Mouse (Mus musculus) CD4-positive, CD25-positive, alpha-beta regulatory T cell, adult 2 months (primary cell): Measurements from ENCODE around the gene Swi5.
"Not testable (repeated sequence)": the region's sequence is repeated elsewhere in the genome, so short reads cannot be mapped to it uniquely, and the experiment has no call there.

Experiments used
- DNase-seq: peaks from one replicate; pipeline ENCODE4 v3.0.0-alpha.2; 2012; ENCODE audit warnings: low read depth, low spot score

Swi5 gene

DNA sequence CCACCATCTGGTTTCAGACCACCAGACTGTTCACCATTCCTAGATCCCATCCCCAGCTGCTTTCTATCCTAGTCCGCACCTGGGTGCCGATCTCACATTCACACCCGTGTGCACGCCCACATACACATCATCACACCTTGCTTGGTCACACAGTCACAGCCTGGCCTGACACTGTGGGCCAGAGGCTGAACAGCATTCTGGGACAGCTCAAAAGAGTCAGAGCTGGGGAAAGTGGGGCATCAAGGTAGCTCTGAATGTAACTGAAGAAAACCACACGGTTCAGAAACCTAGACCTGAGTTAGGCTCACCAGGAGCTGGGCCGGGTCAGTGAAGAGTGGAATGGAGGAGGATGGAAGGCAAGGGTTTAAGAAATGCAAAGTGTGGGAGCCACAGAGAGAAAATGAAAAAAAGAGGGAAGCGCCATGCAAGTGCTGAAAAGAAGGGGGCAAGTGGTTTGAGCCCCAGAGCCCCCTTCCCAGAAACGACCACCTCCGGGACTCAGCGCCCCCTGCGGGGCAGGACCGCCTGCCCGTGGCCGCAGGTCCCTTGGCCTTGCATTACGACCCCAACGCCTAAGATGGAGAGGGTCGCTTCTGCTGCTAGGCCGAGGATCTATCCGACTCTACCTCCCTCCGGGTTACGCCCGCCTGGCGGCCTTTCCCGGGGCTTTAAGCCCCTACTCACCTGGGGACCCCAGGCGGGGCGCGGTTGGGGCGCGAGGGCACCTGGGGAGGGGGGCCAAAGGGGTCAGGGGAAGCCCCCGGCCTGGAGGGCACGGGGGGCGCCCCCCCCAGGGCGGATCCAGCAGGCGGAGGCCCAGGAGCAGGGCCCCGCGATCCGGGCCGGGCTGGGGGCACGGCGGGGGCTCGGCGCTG is 23.8 kb upstream of the Swi5 start:
- peak; percentile 17 for DNase-seq

DNA sequence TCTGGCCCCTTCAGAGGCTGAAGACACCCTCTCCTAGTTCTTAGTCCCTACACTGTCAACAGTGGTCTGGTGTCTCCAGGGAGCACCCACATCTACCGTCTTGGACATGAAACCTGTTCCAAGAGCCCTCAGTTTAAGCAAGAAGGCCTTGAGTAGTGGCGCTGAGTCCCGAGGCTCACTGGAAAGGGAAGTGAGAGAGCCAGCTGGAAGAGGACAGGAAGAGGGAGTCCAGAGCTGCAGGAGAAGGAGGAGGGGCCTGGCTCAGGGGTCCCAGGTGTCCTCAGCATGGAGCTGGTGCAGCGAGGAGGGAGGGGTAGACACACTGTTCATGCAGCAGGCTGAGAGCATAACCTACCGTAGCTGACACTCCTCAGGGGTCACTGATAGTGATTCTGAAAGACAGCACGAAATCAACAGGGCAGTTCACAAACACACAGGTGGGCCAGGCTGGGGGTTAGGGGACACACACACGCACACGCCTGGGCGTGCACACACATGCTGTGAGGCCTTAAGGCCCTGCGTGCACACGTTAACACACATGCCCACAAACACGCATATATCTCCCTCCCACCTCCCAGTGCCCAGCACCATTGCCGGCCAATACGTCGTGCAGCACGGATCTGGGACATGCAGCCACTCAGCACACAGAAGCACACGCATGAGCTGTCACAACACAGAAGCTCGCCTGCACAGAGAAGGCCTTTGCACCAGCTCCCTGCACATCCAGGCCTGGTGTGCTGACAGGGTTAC is 22.4 kb upstream of the Swi5 start:
- DNase-seq, result no peak

DNA sequence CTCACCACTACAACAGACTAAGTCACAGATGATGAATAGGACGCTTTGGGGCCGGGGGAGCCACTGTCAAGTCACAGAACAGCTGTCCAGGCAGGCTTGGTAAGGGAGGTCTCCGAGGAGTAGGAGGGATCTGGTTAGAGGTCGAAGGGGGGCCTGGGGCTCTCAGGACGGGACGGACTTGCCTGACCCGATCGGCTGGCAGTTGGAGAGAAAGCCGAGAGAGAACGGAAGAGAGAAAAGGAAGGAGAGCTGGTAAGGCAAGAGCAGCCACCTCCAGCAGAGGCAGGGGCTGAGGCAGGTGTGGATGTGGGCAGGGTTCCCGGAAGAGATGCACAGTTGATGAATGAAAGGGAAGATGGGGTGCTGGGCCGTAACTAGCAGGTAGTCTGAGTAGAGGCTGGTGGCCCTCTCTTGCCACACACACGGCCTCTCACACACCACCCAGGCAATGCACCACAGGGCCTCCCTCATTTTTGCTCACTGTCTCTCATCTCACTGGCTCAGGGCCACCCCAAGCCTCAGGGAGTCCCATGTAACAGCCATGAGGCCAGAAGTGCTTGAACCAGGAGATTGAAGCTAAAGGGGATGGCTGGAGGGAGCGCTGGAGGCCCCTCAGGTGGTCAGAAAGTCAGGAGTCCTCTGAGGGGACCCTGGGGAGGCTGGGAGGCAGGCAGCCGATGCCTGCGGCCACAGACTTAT is 21.1 kb upstream of the Swi5 start:
- DNase-seq, result no peak

DNA sequence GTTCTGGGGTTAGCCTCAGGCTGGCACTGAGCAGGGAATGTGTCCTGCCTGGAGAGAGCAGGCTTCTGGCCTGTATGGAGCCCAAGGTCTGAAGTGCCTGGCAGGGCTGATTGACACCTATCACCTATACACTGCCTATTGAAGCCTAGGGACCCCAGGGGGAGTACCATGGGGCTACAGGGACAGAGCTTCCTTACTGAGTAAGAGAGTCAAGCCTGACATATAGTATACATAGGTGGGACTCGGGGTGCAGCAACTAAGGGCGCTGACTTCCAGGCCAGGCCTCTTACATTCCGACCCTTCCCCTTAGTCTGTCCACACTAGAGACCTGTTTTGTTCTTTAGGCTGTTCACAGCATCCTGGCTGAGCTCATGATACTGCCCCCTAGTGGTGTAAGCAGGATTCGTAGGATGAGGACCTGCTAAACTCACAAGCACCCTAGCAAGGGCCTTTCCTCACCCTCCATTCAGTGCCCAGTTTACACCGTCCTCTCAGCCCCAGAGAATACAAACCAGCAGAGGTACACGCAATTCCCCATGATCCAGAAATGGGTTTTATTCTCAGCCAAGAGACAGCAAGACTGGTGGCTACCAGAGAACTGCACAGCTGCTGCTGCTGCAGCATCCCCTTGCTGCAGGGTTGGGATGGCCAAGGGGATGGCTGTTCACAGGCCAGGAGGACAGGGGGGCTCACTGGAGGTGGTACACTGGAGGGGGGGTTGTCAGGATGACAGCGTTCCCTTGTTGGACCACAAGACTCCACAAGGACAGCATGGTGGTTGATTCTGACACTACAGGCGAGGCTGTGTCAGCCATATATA is 20.3 kb upstream of the Swi5 start:
- peak; percentile 77 for DNase-seq

DNA sequence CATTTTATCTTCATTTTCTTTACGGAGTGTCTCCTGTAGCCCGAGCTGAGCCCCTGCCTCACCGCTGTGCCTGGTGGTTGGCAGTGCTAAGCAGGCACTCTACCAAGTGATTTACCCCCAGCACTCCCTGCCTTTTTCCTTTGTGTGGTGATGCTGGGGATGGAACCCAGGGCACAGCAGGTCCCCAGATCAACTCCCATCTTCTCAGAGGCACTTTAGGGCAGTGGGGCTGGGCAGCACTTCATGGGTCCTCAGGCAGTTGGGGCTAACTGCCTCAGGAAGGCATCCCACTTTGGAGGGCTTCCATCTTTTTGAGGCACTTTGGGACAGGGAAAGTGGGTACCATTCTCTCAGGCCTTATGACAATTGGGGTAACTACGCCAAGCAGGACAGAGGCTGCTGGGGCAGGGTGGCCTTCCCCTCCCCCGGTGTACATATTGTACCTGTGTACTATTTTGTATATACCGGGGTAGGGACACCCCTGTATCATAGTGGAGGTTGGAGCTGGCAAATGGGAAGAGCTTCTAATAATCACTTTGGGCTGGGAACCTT is 19.4 kb upstream of the Swi5 start:
- DNase-seq, result no peak

DNA sequence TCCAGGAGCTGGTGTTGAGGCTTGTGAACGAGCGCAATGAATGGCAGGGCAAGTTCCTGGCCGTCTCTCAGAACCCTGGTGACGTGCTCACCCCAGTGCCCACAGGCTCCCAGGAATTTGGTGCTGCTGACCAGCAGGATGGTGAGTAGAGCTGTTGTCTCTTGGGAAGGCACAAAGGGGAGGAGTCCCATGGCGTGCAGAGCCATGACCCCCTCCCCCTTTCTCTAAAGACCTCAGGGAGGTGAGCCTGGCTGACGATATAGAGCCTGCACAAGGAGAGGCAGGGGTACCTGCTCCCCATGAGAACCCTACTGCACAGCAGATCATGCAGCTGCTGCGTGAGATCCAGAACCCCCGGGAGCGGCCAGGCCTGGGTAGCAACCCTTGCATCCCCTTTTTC is 18.3 kb upstream of the Swi5 start:
- DNase-seq, result no peak

DNA sequence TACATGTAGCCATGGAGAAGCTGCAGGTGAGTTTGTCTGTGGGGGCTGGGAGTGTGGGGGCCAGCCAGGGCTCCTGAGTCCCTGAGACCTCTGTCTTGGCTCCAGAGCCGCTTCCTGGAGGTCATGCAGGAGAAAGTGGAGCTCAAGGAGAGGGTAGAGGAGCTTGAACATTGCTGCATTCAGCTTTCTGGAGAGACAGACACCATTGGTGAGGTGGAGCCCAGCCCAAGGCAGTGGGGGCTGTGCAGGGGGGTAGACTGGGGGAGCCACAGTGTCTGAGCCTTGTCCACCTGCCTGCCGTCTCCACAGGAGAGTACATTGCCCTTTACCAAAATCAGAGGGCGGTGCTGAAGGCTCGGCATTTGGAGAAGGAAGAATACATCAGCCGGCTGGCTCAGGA is 17.8 kb upstream of the Swi5 start:
- DNase-seq, result no peak

DNA sequence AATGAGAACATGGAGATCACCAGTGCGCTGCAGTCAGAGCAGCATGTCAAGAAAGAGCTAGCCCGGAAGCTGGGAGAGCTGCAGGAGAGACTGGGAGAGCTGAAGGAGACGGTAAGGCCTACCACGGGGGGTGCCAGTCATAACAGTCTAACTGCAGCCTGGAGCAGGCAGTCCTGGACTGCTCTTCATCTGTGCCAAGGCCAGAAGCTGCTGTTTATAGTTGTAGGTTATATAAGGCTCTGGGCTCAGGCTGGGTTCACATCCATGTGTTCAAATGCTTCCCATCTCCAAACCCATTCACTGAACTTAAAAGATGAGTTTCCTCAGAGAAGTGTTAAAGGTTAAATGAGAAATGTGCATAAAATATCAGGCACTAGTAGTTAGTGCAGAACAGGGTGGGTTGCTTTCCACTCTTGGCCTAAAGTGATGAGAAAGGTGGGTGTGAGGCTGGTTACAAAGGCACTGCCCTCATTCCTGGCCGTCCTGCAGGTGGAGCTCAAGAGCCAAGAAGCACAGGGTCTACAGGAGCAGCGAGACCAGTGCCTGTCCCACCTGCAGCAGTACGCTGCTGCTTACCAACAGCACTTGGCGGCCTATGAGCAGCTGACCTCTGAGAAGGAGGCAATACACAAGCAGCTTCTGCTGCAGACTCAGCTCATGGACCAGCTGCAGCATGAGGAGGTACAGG is 16.4 kb upstream of the Swi5 start:
- DNase-seq, result peak; percentile 67

DNA sequence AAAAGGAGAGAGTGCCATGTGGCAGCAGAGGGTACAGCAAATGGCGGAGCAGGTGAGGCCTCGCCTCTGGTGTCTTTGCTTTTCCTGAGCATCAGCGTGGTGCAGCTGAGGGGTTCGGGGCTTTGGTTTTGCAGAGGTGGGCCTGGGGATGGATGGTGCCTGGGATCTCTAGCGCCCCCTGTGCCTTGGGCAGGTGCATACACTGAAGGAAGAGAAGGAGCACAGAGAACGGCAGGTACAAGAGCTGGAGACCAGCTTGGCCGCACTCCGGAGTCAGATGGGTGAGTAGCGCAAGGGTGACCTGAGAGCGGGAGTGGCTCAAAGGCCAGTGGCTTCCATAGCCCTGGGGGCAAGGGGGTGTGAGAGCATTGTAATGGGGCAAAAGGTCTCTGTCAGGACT is 15.1 kb upstream of the Swi5 start:
- DNase-seq, result peak; percentile 28

DNA sequence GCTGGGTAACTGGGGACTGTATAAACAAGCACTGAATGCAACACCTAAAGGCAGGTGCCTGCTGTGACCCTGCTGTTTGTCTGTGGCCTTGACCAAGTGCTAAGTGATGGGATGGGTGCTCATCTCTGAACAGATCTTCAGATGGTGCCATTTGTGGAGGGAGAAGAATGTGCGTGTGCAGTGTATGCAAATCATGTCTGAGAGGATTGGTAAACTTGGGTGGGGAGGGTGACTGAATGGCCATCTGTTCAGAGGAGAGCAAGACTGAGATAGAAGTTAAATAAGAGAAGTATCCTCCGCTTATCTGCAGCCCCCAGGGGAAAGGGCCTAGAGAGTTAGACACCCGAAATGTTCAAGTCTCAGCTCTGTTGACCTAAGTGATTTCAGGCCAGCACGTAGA is 11.6 kb upstream of the Swi5 start:
- no peak for DNase-seq

DNA sequence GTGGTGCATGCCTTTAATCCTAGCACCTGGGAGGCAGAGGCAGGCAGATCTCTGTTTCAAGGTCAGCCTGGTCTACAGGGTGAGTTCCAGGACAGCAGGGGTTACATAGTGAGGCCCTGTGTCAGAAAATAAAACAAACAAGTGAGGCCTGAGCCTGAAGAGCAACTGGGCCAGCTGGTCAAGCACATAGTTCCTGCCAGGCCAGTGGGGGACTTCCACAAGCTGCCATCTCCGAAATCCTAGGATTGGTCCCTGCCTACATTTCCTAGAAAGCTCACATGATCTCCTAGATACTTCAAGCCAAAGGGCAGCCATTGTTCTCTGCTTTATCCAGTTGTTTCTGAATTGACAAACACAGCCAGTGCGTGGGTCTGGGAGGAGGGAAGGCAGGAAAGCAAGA is 8.0 kb upstream of the Swi5 start:
- DNase-seq, result not testable (repeated sequence)

DNA sequence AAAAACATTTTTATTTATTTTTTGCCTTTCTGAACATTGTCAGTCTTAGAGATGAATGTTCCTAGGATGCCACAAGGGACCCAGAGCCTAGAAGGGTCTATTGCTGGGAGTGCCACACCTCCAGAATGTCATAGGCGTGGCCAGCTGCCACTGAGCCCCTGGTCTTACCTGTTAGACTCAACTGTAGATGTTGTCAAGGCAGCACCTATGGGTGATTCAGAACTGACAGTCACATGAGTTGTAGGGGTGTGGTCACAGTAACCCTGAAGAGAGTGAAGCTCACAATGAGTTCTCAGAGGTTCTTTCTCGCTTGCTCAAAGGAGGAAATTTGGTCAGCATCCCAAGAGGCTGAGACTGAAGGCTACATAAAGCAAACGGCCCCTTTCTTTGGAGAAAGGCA is 7.4 kb upstream of the Swi5 start:
- no peak for DNase-seq

DNA sequence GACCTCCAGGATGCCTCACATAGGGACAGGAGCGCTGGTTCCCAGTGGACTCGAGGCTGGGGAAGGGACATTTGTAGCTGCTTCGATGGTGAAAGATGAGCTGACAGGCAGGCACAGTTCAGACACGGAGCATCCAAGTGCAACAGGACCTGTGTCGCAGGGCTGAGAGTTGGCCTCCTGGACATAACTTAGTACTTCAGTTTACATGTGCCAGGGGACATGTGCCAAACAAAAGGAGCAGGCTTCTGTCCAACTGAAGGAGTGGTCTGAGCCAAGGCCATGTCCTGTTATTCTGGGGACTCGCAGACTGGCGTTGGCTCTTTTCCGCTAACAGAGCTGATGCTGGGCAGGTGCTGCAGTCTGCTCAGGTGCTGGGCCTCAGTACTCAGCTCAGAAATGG is 6.5 kb upstream of the Swi5 start:
- no peak for DNase-seq

DNA sequence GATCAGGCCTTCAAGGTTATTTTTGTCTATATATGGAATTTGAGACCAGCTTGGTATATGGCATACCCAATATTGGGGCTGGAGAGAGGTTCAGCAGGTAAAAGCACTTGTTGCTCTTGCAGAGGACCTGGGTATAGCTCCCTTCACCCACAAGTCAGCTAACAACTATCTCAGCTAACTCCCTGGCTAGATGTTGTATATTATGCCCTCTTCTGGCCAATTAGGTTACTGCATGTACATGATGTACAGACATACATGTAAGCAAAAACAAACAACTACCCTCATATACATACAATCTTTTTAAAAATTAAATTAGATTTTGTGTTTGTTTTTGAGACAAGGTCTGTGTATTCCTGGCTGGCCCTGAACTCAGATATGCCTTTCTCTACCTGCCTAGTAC is 1.7 kb upstream of the Swi5 start:
- DNase-seq, result peak; percentile 86

DNA sequence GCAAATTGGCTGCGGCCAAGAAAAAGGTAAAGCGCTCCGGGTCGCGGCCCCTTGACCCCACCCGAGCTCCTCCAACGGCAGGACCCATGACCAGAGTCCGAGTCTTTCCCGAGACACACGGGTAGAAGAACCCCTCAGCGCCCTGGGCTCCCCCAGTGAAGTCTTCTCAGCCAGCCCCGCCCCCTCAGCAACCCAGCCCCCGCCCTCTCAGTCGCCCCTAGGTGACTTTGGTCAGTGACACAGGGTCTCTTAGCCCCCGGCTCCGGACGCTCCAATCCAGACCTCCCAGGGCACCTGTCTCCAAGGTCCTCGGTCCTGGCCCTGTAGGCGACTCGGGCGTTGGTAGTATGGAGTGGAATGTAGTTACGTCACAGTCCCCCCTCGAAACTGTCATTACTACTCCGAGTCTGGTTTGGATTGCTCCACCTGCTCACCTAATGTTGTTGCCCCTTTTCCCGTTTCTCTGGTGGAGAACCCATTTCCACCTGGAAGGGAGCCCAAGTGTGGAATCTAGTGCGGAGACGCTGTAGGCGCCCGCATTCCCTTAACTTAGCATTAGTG is 576 bp upstream of the Swi5 start:
- DNase-seq, result no peak

DNA sequence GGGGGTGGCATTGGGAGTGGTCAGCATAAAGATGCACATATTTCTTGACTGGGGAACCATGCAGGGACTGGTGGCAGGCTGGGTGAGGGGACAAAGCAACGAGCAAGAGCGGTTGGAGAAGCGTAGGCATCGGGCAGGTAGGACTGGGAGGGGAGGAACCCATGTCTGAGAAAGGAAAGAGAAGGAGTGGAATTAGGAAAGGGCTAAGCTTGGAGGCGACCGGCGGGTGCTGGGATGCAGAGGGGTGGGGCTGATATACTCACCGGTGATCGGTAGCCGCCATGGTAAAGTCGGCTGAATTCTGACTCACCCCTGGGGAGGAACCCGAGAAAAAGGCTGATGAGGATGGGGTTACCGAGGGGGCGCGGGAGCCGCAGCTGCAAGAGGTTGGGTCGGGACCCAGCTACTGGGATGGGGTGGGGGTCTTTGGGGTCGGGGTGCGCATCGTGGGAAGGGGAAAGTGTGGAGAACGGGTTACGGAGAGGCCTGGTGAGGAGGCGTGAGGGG is 488 bp downstream of the Swi5 start, which contains the start of gene Golga2:
Golga2 (plus strand) TSS at position 51 of the 507 bp plus-strand sequence.
- no peak for DNase-seq

DNA sequence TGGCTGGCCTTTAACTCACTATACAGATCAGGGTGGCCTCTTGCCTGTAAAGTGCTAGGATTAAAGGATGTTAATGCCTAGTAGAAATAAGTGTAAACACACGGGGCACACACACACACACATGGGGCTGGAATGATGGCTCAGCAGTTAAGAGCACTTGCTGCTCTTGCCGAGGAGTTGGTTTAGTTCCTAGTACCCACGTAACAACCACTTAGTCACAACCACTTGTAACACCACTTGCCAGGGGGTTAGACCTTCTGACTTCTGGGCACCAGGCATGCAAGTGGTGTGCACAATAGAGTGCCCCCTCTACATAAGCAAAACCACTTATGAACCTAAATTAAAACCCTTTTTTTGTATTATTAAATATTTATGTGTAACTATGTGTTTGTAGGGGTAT is 3.9 kb downstream of the Swi5 start:
- no peak for DNase-seq

DNA sequence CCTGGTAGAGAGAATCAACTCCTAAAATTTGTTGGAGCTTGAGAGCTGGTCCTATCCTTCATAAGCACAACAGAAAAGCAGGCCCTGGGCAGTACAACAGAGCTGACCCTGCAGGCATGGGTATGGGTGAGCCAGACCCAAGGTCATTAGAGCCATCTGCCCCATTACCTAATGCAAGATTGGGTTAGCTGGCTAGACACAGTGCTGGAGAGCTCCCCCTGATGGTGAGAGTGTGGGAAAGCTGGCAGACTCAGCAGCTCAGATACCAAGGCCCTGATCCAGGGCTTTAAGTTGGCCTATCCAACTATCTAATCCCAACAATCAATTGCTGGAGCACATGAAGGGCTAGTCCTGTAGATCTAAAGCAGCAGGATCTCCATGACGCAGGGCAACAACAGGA is 5.1 kb downstream of the Swi5 start:
- DNase-seq, result peak; percentile 78

DNA sequence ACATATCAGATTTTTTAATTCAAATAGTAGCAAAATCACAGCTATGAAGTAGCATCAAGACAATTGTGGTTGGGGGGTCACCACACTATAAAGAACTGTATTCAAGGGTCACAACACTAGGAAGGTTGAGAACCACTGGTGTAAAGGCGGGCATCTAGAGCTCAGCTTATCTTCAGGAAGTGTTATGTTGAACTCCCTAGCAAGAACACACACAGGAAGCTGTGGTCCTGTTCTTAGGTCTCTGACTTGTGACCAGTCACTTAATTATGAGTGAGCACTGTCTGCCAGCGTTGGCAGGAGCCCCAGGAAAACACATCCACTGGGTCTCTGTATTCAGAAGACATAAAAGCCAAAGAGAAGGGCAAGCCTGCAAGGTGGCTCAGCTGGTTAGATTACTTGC is 5.6 kb downstream of the Swi5 start:
- DNase-seq, result no peak

DNA sequence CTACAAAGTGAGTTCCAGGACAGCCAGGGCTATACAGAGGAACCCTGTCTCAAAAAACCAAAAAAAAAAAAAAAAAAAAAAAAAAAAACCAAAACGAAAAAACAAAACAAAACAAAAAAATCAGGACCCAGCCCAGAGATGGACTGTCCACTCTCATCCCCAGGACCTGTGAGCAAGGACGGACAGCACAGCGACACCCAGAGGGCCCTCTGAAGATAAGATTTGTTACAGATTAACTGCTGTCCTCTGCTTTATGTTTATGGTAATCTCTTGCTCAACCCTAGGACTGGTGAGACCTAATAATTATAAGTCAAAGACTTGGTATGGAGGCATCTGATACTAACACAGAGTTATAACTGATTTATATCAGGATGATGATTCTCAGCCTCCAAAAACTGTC is 12.1 kb downstream of the Swi5 start:
- no peak for DNase-seq
